Mouse (Mus musculus) CH12.LX (cell line): ENCODE results near the gene Map3k14. TPM values are rescaled to one million over a fixed set of nuclear protein-coding genes. Genes with fewer than 3 reads are reported as not detected.

Experiments used
- DNase-seq: peaks from one replicate; pipeline ENCODE4 v3.0.0-alpha.2; 2013; ENCODE audit errors: extremely low read depth
- H3K27ac ChIP-seq: 2 replicates; pipeline ENCODE4 v1.5.1; 2012; ENCODE audit warnings: low read depth, mild to moderate bottlenecking, control low read depth, moderate library complexity; ENCODE audit not compliant: insufficient read depth
- H3K27me3 ChIP-seq: replicated peaks from 2 replicates; pipeline ENCODE3; 2012; ENCODE audit warnings: inconsistent platforms
- H3K36me3 ChIP-seq, 2 experiments: replicated peaks in 1 of 2; 2 replicates each; pipeline versions ENCODE3 to v1.6.1; 2012; ENCODE audit warnings: inconsistent platforms in 1 of 2, low read length in 1 of 2, mild to moderate bottlenecking in 1 of 2, mixed read lengths in 1 of 2, moderate library complexity in 1 of 2; ENCODE audit not compliant: control insufficient read depth in 1 of 2, insufficient read depth in 1 of 2
- H3K4me1 ChIP-seq, 2 experiments: 2 replicates each; pipeline ENCODE4 v1.6.1; 2012; ENCODE audit warnings: inconsistent platforms in 1 of 2, moderate library complexity in 1 of 2; ENCODE audit not compliant: insufficient read depth in 2 of 2, control insufficient read depth in 1 of 2
- H3K4me2 ChIP-seq: 2 replicates; pipeline ENCODE4 v1.6.1; 2012; ENCODE audit warnings: low read depth, mild to moderate bottlenecking, control low read depth; ENCODE audit not compliant: poor library complexity, insufficient read depth, severe bottlenecking
- H3K4me3 ChIP-seq, 3 experiments: fragments of 150-350 bp in 1 of 3; sonication (generic) in 1 of 3; replicated peaks in 1 of 3; 2 replicates each; pipeline versions ENCODE3 to v1.5.1; 2011 to 2012; ENCODE audit warnings: low read depth in 2 of 3, low read length in 2 of 3, mild to moderate bottlenecking in 2 of 3, moderate library complexity in 2 of 3, control low read depth in 1 of 3, improper control_type of control experiment in 1 of 3, inconsistent platforms in 1 of 3, mixed read lengths in 1 of 3; ENCODE audit not compliant: poor library complexity in 1 of 3
- H3K79me2 ChIP-seq: replicated peaks from 2 replicates; pipeline ENCODE4 v1.6.1; 2012; ENCODE audit warnings: mild to moderate bottlenecking, moderate library complexity; ENCODE audit not compliant: control insufficient read depth, poor library complexity, insufficient read depth, severe bottlenecking; ENCODE audit errors: extremely low read depth
- H3K9ac ChIP-seq: 2 replicates; pipeline ENCODE4 v1.6.1; 2012; ENCODE audit warnings: low read depth, mild to moderate bottlenecking, control low read depth, moderate library complexity; ENCODE audit not compliant: insufficient read depth
- H3K9me3 ChIP-seq: replicated peaks from 2 replicates; pipeline ENCODE3; 2012; ENCODE audit warnings: low read length, inconsistent platforms, mixed read lengths
- BHLHE40 ChIP-seq: IDR thresholded peaks from 2 replicates; pipeline ENCODE4 v1.6.1; 2011; ENCODE audit warnings: mild to moderate bottlenecking, low read depth, low read length, improper control_type of control experiment
- CHD2 ChIP-seq: IDR thresholded peaks from 2 replicates; pipeline ENCODE4 v1.6.1; 2011; ENCODE audit warnings: low read length, improper control_type of control experiment
- E2F4 ChIP-seq: IDR thresholded peaks from 2 replicates; pipeline ENCODE4 v1.6.1; 2011; ENCODE audit warnings: low read depth, low read length, improper control_type of control experiment; ENCODE audit not compliant: insufficient replicate concordance
- ELF1 ChIP-seq: IDR thresholded peaks from 2 replicates; pipeline ENCODE4 v1.6.1; 2014; ENCODE audit warnings: low read depth, mild to moderate bottlenecking, inconsistent platforms, low read length, improper control_type of control experiment
- EP300 ChIP-seq: IDR thresholded peaks from 2 replicates; pipeline ENCODE4 v1.6.1; 2011; ENCODE audit warnings: low read length, improper control_type of control experiment
- ETS1 ChIP-seq: conservative IDR thresholded peaks from 2 replicates; pipeline ENCODE4 v1.6.1; 2012; ENCODE audit warnings: low read depth, mild to moderate bottlenecking, inconsistent platforms, low read length, improper control_type of control experiment, moderate library complexity
- GABPA ChIP-seq: IDR thresholded peaks from 2 replicates; pipeline ENCODE4 v1.6.1; 2012; ENCODE audit warnings: low read depth, low read length, improper control_type of control experiment, inconsistent platforms; ENCODE audit not compliant: insufficient replicate concordance
- HCFC1 ChIP-seq: IDR thresholded peaks from 2 replicates; pipeline ENCODE4 v1.6.1; 2012; ENCODE audit warnings: low read depth, mild to moderate bottlenecking, inconsistent platforms, low read length, improper control_type of control experiment
- IRF4 ChIP-seq: IDR thresholded peaks from 2 replicates; pipeline ENCODE4 v1.6.1; 2014; ENCODE audit warnings: low read depth, mild to moderate bottlenecking, inconsistent platforms, low read length, improper control_type of control experiment
- JUN ChIP-seq: IDR thresholded peaks from 2 replicates; pipeline ENCODE4 v1.6.1; 2011; ENCODE audit warnings: low read depth, mild to moderate bottlenecking, low read length, improper control_type of control experiment, moderate library complexity; ENCODE audit not compliant: insufficient read depth
- JUND ChIP-seq: conservative IDR thresholded peaks from 2 replicates; pipeline ENCODE4 v1.6.1; 2011; ENCODE audit warnings: low read depth, low read length, improper control_type of control experiment
- KAT2A ChIP-seq: IDR thresholded peaks from 2 replicates; pipeline ENCODE4 v1.6.1; 2012; ENCODE audit warnings: low read length, improper control_type of control experiment, inconsistent platforms; ENCODE audit not compliant: insufficient replicate concordance
- MAX ChIP-seq: IDR thresholded peaks from 2 replicates; pipeline ENCODE4 v1.6.1; 2011; ENCODE audit warnings: low read length, improper control_type of control experiment
- MAZ ChIP-seq: IDR thresholded peaks from 2 replicates; pipeline ENCODE4 v1.6.1; 2012; ENCODE audit warnings: low read depth, mild to moderate bottlenecking, inconsistent platforms, low read length, improper control_type of control experiment, moderate library complexity
- MEF2A ChIP-seq: IDR thresholded peaks from 2 replicates; pipeline ENCODE4 v1.6.1; 2014; ENCODE audit warnings: low read depth, mild to moderate bottlenecking, inconsistent platforms, low read length, improper control_type of control experiment, borderline replicate concordance
- MYC ChIP-seq: IDR thresholded peaks from 2 replicates; pipeline ENCODE4 v1.6.1; 2011; ENCODE audit warnings: low read depth, mild to moderate bottlenecking, improper control_type of control experiment, low read length
- NELFE ChIP-seq: IDR thresholded peaks from 2 replicates; pipeline ENCODE4 v1.6.1; 2011; ENCODE audit warnings: low read depth, low read length, improper control_type of control experiment
- NRF1 ChIP-seq: IDR thresholded peaks from 2 replicates; pipeline ENCODE4 v1.6.1; 2014; ENCODE audit warnings: low read depth, mild to moderate bottlenecking, inconsistent platforms, low read length, improper control_type of control experiment, moderate library complexity
- PAX5 ChIP-seq: IDR thresholded peaks from 2 replicates; pipeline ENCODE4 v1.6.1; 2012; ENCODE audit warnings: low read length, inconsistent platforms, mixed read lengths
- RAD21 ChIP-seq: IDR thresholded peaks from 2 replicates; pipeline ENCODE4 v1.6.1; 2011; ENCODE audit warnings: low read depth, mild to moderate bottlenecking, low read length, improper control_type of control experiment, moderate library complexity
- RCOR1 ChIP-seq: conservative IDR thresholded peaks from 2 replicates; pipeline ENCODE4 v1.6.1; 2012; ENCODE audit warnings: low read depth, mild to moderate bottlenecking, inconsistent platforms, low read length, improper control_type of control experiment
- SMC3 ChIP-seq: IDR thresholded peaks from 2 replicates; pipeline ENCODE4 v1.6.1; 2011; ENCODE audit warnings: low read depth, low read length, improper control_type of control experiment
- TBP ChIP-seq: conservative IDR thresholded peaks from 2 replicates; pipeline ENCODE4 v1.6.1; 2011; ENCODE audit warnings: low read depth, low read length, improper control_type of control experiment
- TCF12 ChIP-seq: IDR thresholded peaks from 2 replicates; pipeline ENCODE4 v1.6.1; 2014; ENCODE audit warnings: low read depth, mild to moderate bottlenecking, inconsistent platforms, low read length, improper control_type of control experiment
- USF1 ChIP-seq: IDR thresholded peaks from 2 replicates; pipeline ENCODE4 v1.6.1; 2014; ENCODE audit warnings: low read depth, mild to moderate bottlenecking, inconsistent platforms, low read length, improper control_type of control experiment
- USF2 ChIP-seq: conservative IDR thresholded peaks from 2 replicates; pipeline ENCODE4 v1.6.1; 2011; ENCODE audit warnings: low read depth, low read length, improper control_type of control experiment
- ZC3H11A ChIP-seq: IDR thresholded peaks from 2 replicates; pipeline ENCODE4 v1.6.1; 2012; ENCODE audit warnings: low read depth, mild to moderate bottlenecking, inconsistent platforms, low read length, improper control_type of control experiment
- ZKSCAN1 ChIP-seq: IDR thresholded peaks from 2 replicates; pipeline ENCODE4 v1.6.1; 2012; ENCODE audit warnings: low read depth, inconsistent platforms, low read length, improper control_type of control experiment, borderline replicate concordance
- ZNF384 ChIP-seq: IDR thresholded peaks from 2 replicates; pipeline ENCODE4 v1.6.1; 2012; ENCODE audit warnings: low read depth, low read length, improper control_type of control experiment, inconsistent platforms
- dilution Hi-C: fragments of 300-500 bp; cut with MboI; formaldehyde crosslinking; loops from 2 replicates; pipeline ENCODE4 v1.14.3; 2020; ENCODE audit warnings: low sequenced_read_pairs; ENCODE audit not compliant: extremely low pct_unique_long_range_greater_than_20kb, extremely low pct_ligation_motif_present
- in situ Hi-C: fragments of 300-500 bp; cut with MboI; formaldehyde crosslinking; loops from 3 replicates; pipeline ENCODE4 v1.14.3; 2019; ENCODE audit warnings: low sequenced_read_pairs, low pct_ligation_motif_present, low pct_unique_long_range_greater_than_20kb, mixed read lengths
- polyA plus RNA-seq: library from polyadenylated mRNA; unstranded; fragments of >175 nt; gene quantifications from 2 replicates; pipeline ENCODE4 v1.2.1, GENCODE M21; 2012; ENCODE audit warnings: low read depth; ENCODE audit not compliant: insufficient read length
- total RNA-seq, 2 experiments: library from RNA; depleted of rRNA; stranded (reverse); fragments of 300-350 nt in 1 of 2; fragments of >200 nt in 1 of 2; gene quantifications; 2 replicates each; pipeline ENCODE4 v1.2.3; 2012 to 2014

Map3k14 gene
- total and polyA plus RNA-seq, 3 experiments = 4.5 to 11.2 (median 9.9) TPM

GRCm38 (mm10) chr11:103266729-103267345 is 435 bp downstream of the Map3k14 start (continued):
- TF ChIP-seq HCFC1 = no peak
- no peak for TF ChIP-seq SMC3
- TF ChIP-seq MAX = peak; percentile 4; the same call in 1 of the 2 replicates
- TF ChIP-seq JUN = no peak
- peak; percentile 87; the same call in 1 of the 2 replicates for TF ChIP-seq NELFE
- no peak for TF ChIP-seq RCOR1
- no peak for TF ChIP-seq MEF2A
- 0 out of 2 replicates have a peak, but pooled peaks have one; percentile 2 for TF ChIP-seq BHLHE40
- no peak for TF ChIP-seq MYC
- 0 out of 2 replicates have a peak, but pooled peaks have one; percentile 16 for TF ChIP-seq ZNF384
- TF ChIP-seq ZKSCAN1 = no peak
- no peak for TF ChIP-seq PAX5
- no peak for TF ChIP-seq JUND
- TF ChIP-seq USF2 = no peak
- TF ChIP-seq EP300 = no peak
- TF ChIP-seq MAZ = no peak

GRCm38 (mm10) chr11:103265856-103266255 is 1.4 kb downstream of the Map3k14 start:
- TF ChIP-seq JUND (no peak), ETS1 (no peak), E2F4 (no peak), NELFE (no peak), MAZ (no peak), TBP (no peak), ZC3H11A (no peak), MYC (no peak), GABPA (no peak), NRF1 (no peak), TCF12 (no peak), ZNF384 (no peak), USF1 (no peak), RAD21 (no peak), CHD2 (no peak), KAT2A (no peak), IRF4 (no peak), MEF2A (no peak), ELF1 (no peak)
- dilution Hi-C loops (no loop called here), in situ Hi-C loops (no loop called here)
- Histone ChIP-seq H3K9ac (peak overlapping the region; percentile 90; the same call in 1 of the 2 replicates), H3K9me3 (no peaks in the 10 kb centered on the region), H3K4me3 (peak overlapping the region; percentile 63 to 88 (median 81)), H3K27me3 (no peaks in the 10 kb centered on the region), H3K27ac (no peak overlapping the region), H3K36me3 (no peaks in the 10 kb centered on the region), H3K79me2 (peaks cover 49% of the 10 kb centered on the region), H3K4me2 (peak overlapping the region; percentile 76), H3K4me1 (peaks cover 18 to 69% of the 10 kb centered on the region in 2 experiments)
- no peak for DNase-seq
